Mouse (Mus musculus): ENCODE results near the gene Sema5a.

- TF ChIP-seq CTCF (IDR thresholded peaks at IDR 0.05; ENCODE audit: borderline replicate concordance, control insufficient read depth, extremely low read depth, insufficient read depth, low read length, poor library complexity) (no peak), POLR2A (IDR thresholded peaks at IDR 0.05; ENCODE audit: control insufficient read depth, extremely low read depth, insufficient read depth, low read length, poor library complexity) (no peak)
These were observed 240.7 kb downstream of the Sema5a start for GRCm38 (mm10) chr15:32485064-32485964.
